Mouse (Mus musculus): ENCODE measurements around the gene Sipa1l1.

The Sipa1l1 gene

GRCm38 (mm10) chr12:82340196-82340918, 171.2 kb downstream of the Sipa1l1 start:
- no peak for DNase-seq

GRCm38 (mm10) chr12:82341181-82341580, 172.1 kb downstream of the Sipa1l1 start:
- DNase-seq, result no peak

- DNase-seq, result no peak
Observed at GRCm38 (mm10) chr12:82341696-82342095, 172.6 kb downstream of the Sipa1l1 start.

- DNase-seq, result no peak
Observed at GRCm38 (mm10) chr12:82350082-82350481, 181.0 kb downstream of the Sipa1l1 start.

GRCm38 (mm10) chr12:82350891-82351290, 181.8 kb downstream of the Sipa1l1 start:
- DNase-seq, result no peak

GRCm38 (mm10) chr12:82353660-82354059, 184.5 kb downstream of the Sipa1l1 start:
- no peak for DNase-seq

GRCm38 (mm10) chr12:82355419-82356149, 186.5 kb downstream of the Sipa1l1 start:
- no peak for DNase-seq

- DNase-seq, result no peak
Observed at GRCm38 (mm10) chr12:82356476-82356875, 187.4 kb downstream of the Sipa1l1 start.

- DNase-seq, result no peak
Observed at GRCm38 (mm10) chr12:82357431-82357830, 188.3 kb downstream of the Sipa1l1 start.

GRCm38 (mm10) chr12:82362796-82363195, 193.7 kb downstream of the Sipa1l1 start:
- DNase-seq, result no peak

- DNase-seq, result no peak
Observed at GRCm38 (mm10) chr12:82364186-82364585, 195.1 kb downstream of the Sipa1l1 start.

GRCm38 (mm10) chr12:82365276-82365875, 196.3 kb downstream of the Sipa1l1 start:
- DNase-seq, result no peak

- DNase-seq, result no peak
Observed at GRCm38 (mm10) chr12:82366754-82367153, 197.6 kb downstream of the Sipa1l1 start.

- no peak for DNase-seq
Observed at GRCm38 (mm10) chr12:82367345-82367744, 198.2 kb downstream of the Sipa1l1 start.

- DNase-seq, result no peak
Observed at GRCm38 (mm10) chr12:82367986-82368385, 198.9 kb downstream of the Sipa1l1 start.

GRCm38 (mm10) chr12:82369402-82370160, 200.5 kb downstream of the Sipa1l1 start:
- DNase-seq, result no peak

- DNase-seq, result no peak
Observed at GRCm38 (mm10) chr12:82371266-82371665, 202.1 kb downstream of the Sipa1l1 start.

- DNase-seq, result no peak
Observed at GRCm38 (mm10) chr12:82374020-82374419, 204.9 kb downstream of the Sipa1l1 start.

GRCm38 (mm10) chr12:82382932-82383331, 213.8 kb downstream of the Sipa1l1 start:
- DNase-seq, result no peak

- no peak for DNase-seq
Observed at GRCm38 (mm10) chr12:82384719-82385118, 215.6 kb downstream of the Sipa1l1 start.

- no peak for DNase-seq
Observed at GRCm38 (mm10) chr12:82387042-82387441, 217.9 kb downstream of the Sipa1l1 start.

GRCm38 (mm10) chr12:82387647-82388046, 218.5 kb downstream of the Sipa1l1 start:
- no peak for DNase-seq

GRCm38 (mm10) chr12:82388144-82388543, 219.0 kb downstream of the Sipa1l1 start:
- DNase-seq, result no peak
